Mouse (Mus musculus) heart, adult 2 months (tissue): ENCODE measurements around the gene Dmc1. TPM values are rescaled to one million over a fixed set of nuclear protein-coding genes. Genes with fewer than 3 reads are reported as not detected.

Source experiments
- DNase-seq, 2 experiments: peaks; one replicate each; pipeline ENCODE4 v3.0.0; 2021
- H3K27ac ChIP-seq: fragments of 200-600 bp; 2 replicates; pipeline ENCODE4 v1.8.1; 2022
- H3K27me3 ChIP-seq: fragments of 200-500 bp; 2 replicates; pipeline ENCODE4 v1.6.1; 2012; ENCODE audit warnings: mild to moderate bottlenecking, low read length, inconsistent platforms, mixed read lengths; ENCODE audit not compliant: control insufficient read depth, insufficient read depth
- H3K36me3 ChIP-seq: fragments of 200-500 bp; 2 replicates; pipeline ENCODE4 v1.6.1; 2012; ENCODE audit warnings: low read length, inconsistent platforms; ENCODE audit not compliant: control insufficient read depth, insufficient read depth
- H3K4me1 ChIP-seq: fragments of 200-500 bp; 2 replicates; pipeline ENCODE4 v1.6.1; 2011; ENCODE audit warnings: low read length; ENCODE audit not compliant: control insufficient read depth, insufficient read depth
- H3K4me3 ChIP-seq: fragments of 200-600 bp; 2 replicates; pipeline ENCODE4 v1.8.1; 2022
- H3K79me2 ChIP-seq: fragments of 200-500 bp; replicated peaks from 2 replicates; pipeline ENCODE4 v1.6.1; 2012; ENCODE audit warnings: mild to moderate bottlenecking, inconsistent platforms, low read length, moderate library complexity, mixed read lengths; ENCODE audit not compliant: control insufficient read depth, insufficient read depth
- H3K9ac ChIP-seq: fragments of 200-500 bp; 2 replicates; pipeline ENCODE4 v1.6.1; 2012; ENCODE audit warnings: low read depth, mild to moderate bottlenecking, control low read depth, inconsistent platforms, low read length, mixed read lengths
- CTCF ChIP-seq: fragments of 200-600 bp; IDR thresholded peaks from 2 replicates; pipeline ENCODE4 v1.8.1; 2022; ENCODE audit warnings: antibody characterized with exemption, mild to moderate bottlenecking, moderate library complexity
- EP300 ChIP-seq: fragments of 200-500 bp; IDR thresholded peaks from 2 replicates; pipeline ENCODE4 v1.6.1; 2011; ENCODE audit warnings: low read depth, low read length, control low read depth; ENCODE audit not compliant: insufficient read depth
- POLR2A ChIP-seq: fragments of 200-500 bp; IDR thresholded peaks from 2 replicates; pipeline ENCODE4 v1.6.1; 2011; ENCODE audit warnings: mild to moderate bottlenecking, low read depth, low read length, control low read depth; ENCODE audit not compliant: insufficient read depth
- WGBS: fragments of 180-500 bp; shearing (Covaris S2); methylation state at CpG from one replicate; pipeline ENCODE4 v1.1.7; 2018; 5-methylcytosine and 5-hydroxymethylcytosine counted together
- intact Hi-C: fragments of 180-260 bp; cut with DNase I; formaldehyde crosslinking; loops from one replicate; pipeline ENCODE4 v1.15.1; 2025
- polyA plus RNA-seq: library from polyadenylated mRNA; depleted of rRNA; stranded (reverse); fragments of >200 nt; gene quantifications from 2 replicates; pipeline ENCODE4 v1.2.3, GENCODE M21; 2012
- total RNA-seq, 2 experiments: library from RNA; stranded (reverse); gene quantifications; 2 replicates each; pipeline ENCODE4 v1.2.3; 2021

Dmc1 gene
- total and polyA plus RNA-seq, 3 experiments, result 0.12 TPM; not detected in 2

- no peaks in the 10 kb centered on the region for H3K4me1 ChIP-seq
- no peaks in the 10 kb centered on the region for H3K79me2 ChIP-seq
- 57% methylated on average over 2 of the region's 2 CpGs for WGBS
- no peak for DNase-seq
- intact Hi-C loops, result no loop called here
- no peak overlapping the region for H3K9ac ChIP-seq
- H3K36me3 ChIP-seq, result no peaks in the 10 kb centered on the region
- no peaks in the 10 kb centered on the region for H3K27me3 ChIP-seq
- TF ChIP-seq POLR2A, result no peak
- no peak for TF ChIP-seq EP300
- H3K4me3 ChIP-seq, result no peak overlapping the region
- H3K27ac ChIP-seq, result no peak overlapping the region
Observed at GRCm38 (mm10) chr15:79630471-79630870, 25.6 kb upstream of the Dmc1 start.

DNA sequence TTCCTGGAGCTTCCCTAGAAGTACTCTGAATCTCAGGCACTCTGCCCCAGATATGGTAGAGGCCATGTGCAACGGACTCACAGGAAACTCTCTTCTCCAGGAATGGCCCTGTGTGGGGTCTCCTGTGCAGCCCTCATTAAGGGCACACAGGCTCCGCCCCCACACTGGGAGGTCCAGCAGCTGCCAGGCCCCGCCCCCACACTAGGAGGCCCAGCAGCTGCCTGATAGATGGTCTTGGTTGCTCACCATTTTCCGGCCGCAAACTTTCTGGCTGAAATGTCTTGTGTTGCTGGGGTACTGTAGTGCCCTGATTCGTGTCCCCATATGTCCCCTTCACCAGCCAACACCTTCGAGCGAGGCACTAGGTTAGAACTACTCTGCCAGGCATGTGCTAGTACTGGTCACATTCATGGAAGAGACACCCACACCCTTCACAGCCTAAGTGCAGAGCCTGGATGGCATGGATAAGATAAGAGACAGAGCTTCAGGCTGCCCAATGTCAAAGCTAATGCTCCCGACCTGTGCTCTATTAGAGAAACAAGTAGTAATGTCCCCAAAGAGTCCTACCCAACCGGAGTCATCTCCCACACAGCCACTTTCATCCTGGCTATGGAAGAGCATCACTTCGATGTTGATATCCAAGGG is 15.0 kb upstream of the Dmc1 start:
- Histone ChIP-seq H3K27ac (no peak overlapping the region), H3K27me3 (no peaks in the 10 kb centered on the region), H3K9ac (no peak overlapping the region), H3K4me3 (no peak overlapping the region), H3K79me2 (no peaks in the 10 kb centered on the region), H3K4me1 (no peaks in the 10 kb centered on the region), H3K36me3 (no peaks in the 10 kb centered on the region)
- no peak for TF ChIP-seq POLR2A
- no peak for TF ChIP-seq CTCF
- no peak for TF ChIP-seq EP300
- WGBS, result 79% methylated on average over 11 of the region's 11 CpGs
- DNase-seq, result no peak
- intact Hi-C loops, result no loop called here

- Histone ChIP-seq H3K4me3 (no peak overlapping the region), H3K27me3 (no peaks in the 10 kb centered on the region), H3K9ac (no peak overlapping the region), H3K79me2 (no peaks in the 10 kb centered on the region), H3K4me1 (no peaks in the 10 kb centered on the region), H3K36me3 (no peaks in the 10 kb centered on the region), H3K27ac (no peak overlapping the region)
- no peak for DNase-seq
- intact Hi-C loops, result no loop called here
- TF ChIP-seq POLR2A (no peak), CTCF (no peak), EP300 (no peak)
- 66% methylated on average over 7 of the region's 7 CpGs for WGBS
Observed at GRCm38 (mm10) chr15:79618456-79618855, 13.5 kb upstream of the Dmc1 start.

DNA sequence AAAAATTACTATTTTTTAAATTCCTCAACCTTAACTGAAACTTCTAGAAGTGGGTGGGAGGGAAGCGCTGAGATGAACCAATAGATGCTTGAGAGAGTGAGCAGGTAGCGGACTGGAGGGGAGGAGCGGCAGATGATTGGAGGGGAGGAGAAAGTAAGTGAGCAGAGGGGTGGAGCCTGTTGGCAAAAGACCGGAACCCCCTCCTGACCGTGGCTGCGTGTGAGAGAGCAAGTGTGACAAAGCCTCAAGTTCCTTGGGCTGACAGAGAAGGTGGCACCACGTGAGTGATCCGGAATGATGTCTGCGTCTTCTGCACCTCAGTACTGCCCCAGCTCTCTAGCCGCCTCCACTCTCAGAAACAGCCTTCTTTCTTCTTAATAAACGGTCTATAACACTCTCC is 12.2 kb upstream of the Dmc1 start:
- no peaks in the 10 kb centered on the region for H3K4me1 ChIP-seq
- H3K36me3 ChIP-seq, result no peaks in the 10 kb centered on the region
- no peaks in the 10 kb centered on the region for H3K79me2 ChIP-seq
- no peak overlapping the region for H3K4me3 ChIP-seq
- TF ChIP-seq EP300 (no peak), CTCF (no peak), POLR2A (no peak)
- H3K9ac ChIP-seq, result no peak overlapping the region
- no peak overlapping the region for H3K27ac ChIP-seq
- intact Hi-C loops, result no loop called here
- WGBS, result 86% methylated on average over 11 of the region's 11 CpGs
- DNase-seq, result no peak
- no peaks in the 10 kb centered on the region for H3K27me3 ChIP-seq

- Histone ChIP-seq H3K9ac (no peak overlapping the region), H3K4me3 (no peak overlapping the region), H3K4me1 (no peaks in the 10 kb centered on the region), H3K27ac (no peak overlapping the region), H3K79me2 (no peaks in the 10 kb centered on the region), H3K36me3 (no peaks in the 10 kb centered on the region), H3K27me3 (no peaks in the 10 kb centered on the region)
- DNase-seq, result no peak
- TF ChIP-seq EP300 (no peak), POLR2A (no peak), CTCF (no peak)
- intact Hi-C loops, result no loop called here
- WGBS, result 88% methylated on average over 5 of the region's 5 CpGs
Observed at GRCm38 (mm10) chr15:79616729-79617128, 11.8 kb upstream of the Dmc1 start.

GRCm38 (mm10) chr15:79615501-79615900 is 10.6 kb upstream of the Dmc1 start:
- no peak for DNase-seq
- 77% methylated on average over 7 of the region's 7 CpGs for WGBS
- H3K36me3 ChIP-seq, result no peaks in the 10 kb centered on the region
- H3K79me2 ChIP-seq, result no peaks in the 10 kb centered on the region
- H3K9ac ChIP-seq, result no peak overlapping the region
- H3K4me3 ChIP-seq, result no peak overlapping the region
- H3K27ac ChIP-seq, result no peak overlapping the region
- intact Hi-C loops, result no loop called here
- no peak for TF ChIP-seq CTCF
- no peaks in the 10 kb centered on the region for H3K27me3 ChIP-seq
- H3K4me1 ChIP-seq, result no peaks in the 10 kb centered on the region
